Comparison of ENCODE assay signal across 29 mouse cellular contexts in genomic region chr10:47054672-47055071, GRCm38 (mm10).
"Had no signal": no experiment of that assay in that cellular context is flagged by ENCODE, and none has a peak within 500 bp of the region (broad histone marks: within the 10 kb centered on the region; RNA-seq: fewer than 3 reads in every experiment).

No protein-coding gene starts in this region.

- DNase-seq: heart, postnatal 14 days; heart, postnatal 36 days; heart, postnatal 4 days; kidney, adult 11 months; kidney, adult 18-20 months; kidney, adult 2 months; kidney, adult 8-10 months; kidney, adult 9 months; kidney, postnatal 10 days; kidney, postnatal 14 days; kidney, postnatal 25 days; kidney, postnatal 36 days; kidney, postnatal 4 days; layer of hippocampus, adult 9-11 months; layer of hippocampus, postnatal 36 days had no signal

- H3K4me1 ChIP-seq: heart, embryonic 12.5 days; heart, embryonic 13.5 days; heart, embryonic 15.5 days; hindbrain, embryonic 10.5 days; hindbrain, embryonic 12.5 days; hindbrain, embryonic 13.5 days; hindbrain, embryonic 15.5 days; intestine, embryonic 15.5 days; kidney, embryonic 15.5 days had no signal

- H3K9me3 ChIP-seq: heart, embryonic 12.5 days; heart, embryonic 13.5 days; heart, embryonic 15.5 days; hindbrain, embryonic 10.5 days; hindbrain, embryonic 12.5 days; hindbrain, embryonic 13.5 days; hindbrain, embryonic 15.5 days; intestine, embryonic 15.5 days; kidney, embryonic 15.5 days had no signal

- H3K36me3 ChIP-seq: heart, embryonic 12.5 days; heart, embryonic 13.5 days; heart, embryonic 15.5 days; hindbrain, embryonic 10.5 days; hindbrain, embryonic 12.5 days; hindbrain, embryonic 13.5 days; hindbrain, embryonic 15.5 days; intestine, embryonic 15.5 days; kidney, embryonic 15.5 days had no signal

- H3K9ac ChIP-seq: heart, embryonic 12.5 days; heart, embryonic 13.5 days; heart, embryonic 15.5 days; hindbrain, embryonic 12.5 days; hindbrain, embryonic 13.5 days; hindbrain, embryonic 14.5 days; hindbrain, embryonic 15.5 days; intestine, embryonic 15.5 days; kidney, embryonic 15.5 days had no signal

- H3K4me3 ChIP-seq: heart, embryonic 12.5 days; heart, embryonic 13.5 days; heart, embryonic 15.5 days; hindbrain, embryonic 10.5 days; hindbrain, embryonic 12.5 days; hindbrain, embryonic 13.5 days; hindbrain, embryonic 15.5 days; intestine, embryonic 15.5 days; kidney, embryonic 15.5 days; layer of hippocampus, adult 2 months; left cerebral cortex, adult 2 months had no signal

- H3K27ac ChIP-seq: heart, embryonic 13.5 days; heart, embryonic 15.5 days; hindbrain, embryonic 10.5 days; hindbrain, embryonic 12.5 days; hindbrain, embryonic 13.5 days; hindbrain, embryonic 14.5 days; hindbrain, embryonic 15.5 days; hindbrain, postnatal 0 days; intestine, embryonic 15.5 days; kidney, embryonic 15.5 days; kidney, postnatal 0 days; layer of hippocampus, adult 2 months; left cerebral cortex, adult 2 months had no signal

- H3K27me3 ChIP-seq: heart, embryonic 12.5 days; heart, embryonic 13.5 days; heart, embryonic 15.5 days; hindbrain, embryonic 12.5 days; hindbrain, embryonic 13.5 days; hindbrain, embryonic 15.5 days; intestine, embryonic 15.5 days; kidney, embryonic 15.5 days had no signal
